Mouse (Mus musculus) thymus, adult 2 months (tissue): Measurements from ENCODE around the gene Fyb.

Source experiments
- CTCF ChIP-seq: fragments of 200-500 bp; IDR thresholded peaks from 2 replicates; pipeline ENCODE4 v1.5.1; 2012; ENCODE audit warnings: mild to moderate bottlenecking, control low read depth, low read length, moderate library complexity, borderline replicate concordance; ENCODE audit not compliant: control insufficient read depth, poor library complexity, insufficient read depth; ENCODE audit errors: extremely low read depth
- POLR2A ChIP-seq: fragments of 200-500 bp; IDR thresholded peaks from 2 replicates; pipeline ENCODE4 v1.6.1; 2012; ENCODE audit warnings: mild to moderate bottlenecking, low read length, control low read depth, moderate library complexity; ENCODE audit not compliant: control insufficient read depth, poor library complexity, insufficient read depth; ENCODE audit errors: extremely low read depth

- no peak for TF ChIP-seq POLR2A
- no peak for TF ChIP-seq CTCF
These were observed 36.5 kb downstream of the Fyb start for GRCm38 (mm10) chr15:6559188-6559587.
